Mouse (Mus musculus): ENCODE data around the gene Ppard. TPM values are rescaled to one million over a fixed set of nuclear protein-coding genes. Genes with fewer than 3 reads are reported as not detected.

Gene Ppard
- polyA plus RNA-seq, 1 experiment from 2014 or later, result 2.8 TPM

DNA sequence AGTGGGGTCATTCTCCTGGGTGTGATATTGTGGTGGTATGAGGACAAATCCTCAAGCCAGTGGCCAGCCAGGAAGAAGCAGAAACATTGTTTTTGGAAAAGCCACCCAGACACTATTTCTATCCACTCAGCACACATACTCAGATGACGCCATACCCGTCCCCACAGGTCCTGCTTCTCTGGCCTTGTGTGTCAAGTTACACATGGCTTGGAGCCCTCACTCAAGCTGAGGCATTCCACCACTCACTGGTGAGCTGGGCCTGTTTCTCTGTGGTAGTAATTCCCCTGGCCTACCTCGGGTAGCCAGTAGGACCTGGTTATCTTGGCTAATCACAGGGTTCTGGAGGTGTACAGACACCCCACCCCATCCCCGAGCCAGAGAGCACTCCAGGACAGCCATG is 61.2 kb downstream of the Ppard start:
- DNase-seq, result no peak
- peaks cover 6% of the 10 kb centered on the region; the same call in 1 of the 2 replicates for H3K36me3 ChIP-seq (ENCODE audit: insufficient read depth)
- H3K4me3 ChIP-seq (ENCODE audit: low read depth, low read length), result no peak overlapping the region
- 58% methylated on average over 4 of the region's 4 CpGs for WGBS
- no peak overlapping the region for H3K4me2 ChIP-seq
- H3K9me3 ChIP-seq (ENCODE audit: low read depth, low read length), result no peaks in the 10 kb centered on the region
- H3K27ac ChIP-seq (ENCODE audit: low read depth), result no peak overlapping the region
- TF ChIP-seq CTCF (IDR thresholded peaks at IDR 0.05; ENCODE audit: low read depth), result no peak
- H3K4me1 ChIP-seq (ENCODE audit: insufficient read depth), result peaks cover 6% of the 10 kb centered on the region
- no peak for ATAC-seq (ENCODE audit: insufficient read depth)
- H3K9ac ChIP-seq, result no peak overlapping the region
- H3K27me3 ChIP-seq (ENCODE audit: insufficient read depth, low read length), result no peaks in the 10 kb centered on the region

DNA sequence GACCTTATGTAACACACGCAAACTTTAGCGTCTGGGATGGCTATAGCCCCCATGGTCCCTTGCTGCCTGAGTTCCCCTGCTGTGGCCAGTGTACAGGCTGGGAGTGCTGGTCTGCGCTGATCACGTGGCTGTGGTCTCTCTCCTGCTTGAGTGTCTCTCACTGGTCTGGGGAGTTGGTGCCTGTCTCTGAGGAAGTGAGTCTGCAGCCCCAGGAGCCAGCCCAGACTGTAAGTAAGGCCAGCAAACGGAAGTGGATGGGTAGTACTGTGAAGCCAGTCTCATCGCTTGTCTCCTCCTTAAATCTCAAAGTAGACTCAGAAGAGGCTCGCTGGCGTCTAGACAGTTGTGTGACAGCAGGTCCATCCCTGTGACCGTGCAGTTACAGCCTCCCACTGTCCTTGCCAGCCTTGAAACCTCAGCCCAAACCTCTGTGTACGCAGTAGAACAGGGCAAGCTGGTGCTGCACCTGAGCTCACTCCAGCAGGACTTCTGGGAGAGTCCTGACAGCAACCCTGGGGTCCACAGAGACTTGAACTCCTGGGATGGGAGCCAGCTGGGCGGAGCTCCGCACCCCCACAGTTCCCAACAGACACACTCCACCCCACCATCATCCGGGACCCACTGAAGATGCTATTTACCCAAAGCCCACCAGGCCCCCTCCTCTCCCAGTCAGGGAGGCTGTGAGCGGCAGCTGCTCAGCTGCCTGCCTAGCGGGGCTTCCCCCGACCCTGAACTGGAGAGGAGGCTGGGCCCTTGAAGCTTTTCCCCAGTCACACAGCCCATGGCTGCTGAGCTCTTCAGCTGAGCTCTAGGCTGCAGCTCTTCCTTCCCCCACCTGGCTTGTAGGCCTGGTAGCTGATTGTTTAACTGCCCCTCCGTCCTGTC is 62.2 kb downstream of the Ppard start:
- no peak for TF ChIP-seq CTCF (IDR thresholded peaks at IDR 0.05; ENCODE audit: low read depth)
- peaks cover 6% of the 10 kb centered on the region for H3K4me1 ChIP-seq (ENCODE audit: insufficient read depth)
- no peak overlapping the region for H3K4me3 ChIP-seq (ENCODE audit: low read depth, low read length)
- H3K9me3 ChIP-seq (ENCODE audit: low read depth, low read length), result no peaks in the 10 kb centered on the region
- no peak for DNase-seq
- peaks cover 10% of the 10 kb centered on the region; the same call in 1 of the 2 replicates for H3K36me3 ChIP-seq (ENCODE audit: insufficient read depth)
- WGBS, result 50% methylated on average over 17 of the region's 17 CpGs
- H3K9ac ChIP-seq, result 0 out of 2 replicates have a peak overlapping the region, but pooled peaks have one; percentile 18
- H3K4me2 ChIP-seq, result no peak overlapping the region
- ATAC-seq (ENCODE audit: insufficient read depth), result peak; percentile 23; the same call in 1 of the 2 replicates
- H3K27ac ChIP-seq (ENCODE audit: low read depth), result peak overlapping the region; percentile 24; the same call in 1 of the 2 replicates
- H3K27me3 ChIP-seq (ENCODE audit: insufficient read depth, low read length), result no peaks in the 10 kb centered on the region

DNA sequence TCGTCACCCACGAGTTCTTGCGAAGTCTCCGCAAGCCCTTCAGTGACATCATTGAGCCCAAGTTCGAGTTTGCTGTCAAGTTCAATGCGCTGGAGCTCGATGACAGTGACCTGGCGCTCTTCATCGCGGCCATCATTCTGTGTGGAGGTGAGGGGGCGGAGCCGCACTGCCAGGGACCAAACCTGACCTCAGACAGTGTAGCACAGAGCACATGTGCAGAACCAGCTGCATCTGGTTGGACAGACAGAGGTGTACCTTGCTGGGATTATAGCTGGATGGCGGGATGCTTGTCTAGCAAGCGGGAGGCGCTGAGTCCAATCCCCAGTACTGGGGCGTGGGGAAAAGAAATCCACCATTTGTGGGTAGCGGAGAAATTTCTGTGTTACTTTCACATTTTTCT is 66.4 kb downstream of the Ppard start:
- no peak overlapping the region for H3K4me2 ChIP-seq
- no peak overlapping the region for H3K4me3 ChIP-seq (ENCODE audit: low read depth, low read length)
- TF ChIP-seq CTCF (IDR thresholded peaks at IDR 0.05; ENCODE audit: low read depth), result no peak
- no peaks in the 10 kb centered on the region; the same call in 1 of the 2 replicates for H3K4me1 ChIP-seq (ENCODE audit: insufficient read depth)
- DNase-seq, result no peak
- H3K36me3 ChIP-seq (ENCODE audit: insufficient read depth), result peaks cover 10% of the 10 kb centered on the region; the same call in 1 of the 2 replicates
- H3K27me3 ChIP-seq (ENCODE audit: insufficient read depth, low read length), result no peaks in the 10 kb centered on the region
- no peak overlapping the region for H3K9ac ChIP-seq
- no peaks in the 10 kb centered on the region for H3K9me3 ChIP-seq (ENCODE audit: low read depth, low read length)
- 94% methylated on average over 17 of the region's 17 CpGs for WGBS
- no peak overlapping the region for H3K27ac ChIP-seq (ENCODE audit: low read depth)
- no peak for ATAC-seq (ENCODE audit: insufficient read depth)

DNA sequence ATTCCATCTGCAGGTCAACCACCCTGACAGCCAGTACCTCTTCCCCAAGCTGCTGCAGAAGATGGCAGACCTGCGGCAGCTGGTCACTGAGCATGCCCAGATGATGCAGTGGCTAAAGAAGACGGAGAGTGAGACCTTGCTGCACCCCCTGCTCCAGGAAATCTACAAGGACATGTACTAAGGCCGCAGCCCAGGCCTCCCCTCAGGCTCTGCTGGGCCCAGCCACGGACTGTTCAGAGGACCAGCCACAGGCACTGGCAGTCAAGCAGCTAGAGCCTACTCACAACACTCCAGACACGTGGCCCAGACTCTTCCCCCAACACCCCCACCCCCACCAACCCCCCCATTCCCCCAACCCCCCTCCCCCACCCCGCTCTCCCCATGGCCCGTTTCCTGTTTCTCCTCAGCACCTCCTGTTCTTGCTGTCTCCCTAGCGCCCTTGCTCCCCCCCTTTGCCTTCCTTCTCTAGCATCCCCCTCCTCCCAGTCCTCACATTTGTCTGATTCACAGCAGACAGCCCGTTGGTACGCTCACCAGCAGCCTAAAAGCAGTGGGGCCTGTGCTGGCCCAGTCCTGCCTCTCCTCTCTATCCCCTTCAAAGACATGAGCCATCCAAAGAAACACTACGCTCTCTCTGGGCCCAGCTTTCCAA is 67.3 kb downstream of the Ppard start:
- Histone ChIP-seq H3K9ac (peak overlapping the region; percentile 32; the same call in 1 of the 2 replicates), H3K9me3 (ENCODE audit: low read depth, low read length) (no peaks in the 10 kb centered on the region), H3K36me3 (ENCODE audit: insufficient read depth) (peaks cover 10% of the 10 kb centered on the region; the same call in 1 of the 2 replicates), H3K27me3 (ENCODE audit: insufficient read depth, low read length) (no peaks in the 10 kb centered on the region), H3K4me3 (ENCODE audit: low read depth, low read length) (no peak overlapping the region), H3K27ac (ENCODE audit: low read depth) (peak overlapping the region; percentile 75), H3K4me1 (ENCODE audit: insufficient read depth) (no peaks in the 10 kb centered on the region; the same call in 1 of the 2 replicates), H3K4me2 (no peak overlapping the region)
- no peak for TF ChIP-seq CTCF (IDR thresholded peaks at IDR 0.05; ENCODE audit: low read depth)
- ATAC-seq (ENCODE audit: insufficient read depth), result peak; percentile 53; the same call in 1 of the 2 replicates
- WGBS, result 22% methylated on average over 8 of the region's 11 CpGs
- DNase-seq, result peak; percentile 32

DNA sequence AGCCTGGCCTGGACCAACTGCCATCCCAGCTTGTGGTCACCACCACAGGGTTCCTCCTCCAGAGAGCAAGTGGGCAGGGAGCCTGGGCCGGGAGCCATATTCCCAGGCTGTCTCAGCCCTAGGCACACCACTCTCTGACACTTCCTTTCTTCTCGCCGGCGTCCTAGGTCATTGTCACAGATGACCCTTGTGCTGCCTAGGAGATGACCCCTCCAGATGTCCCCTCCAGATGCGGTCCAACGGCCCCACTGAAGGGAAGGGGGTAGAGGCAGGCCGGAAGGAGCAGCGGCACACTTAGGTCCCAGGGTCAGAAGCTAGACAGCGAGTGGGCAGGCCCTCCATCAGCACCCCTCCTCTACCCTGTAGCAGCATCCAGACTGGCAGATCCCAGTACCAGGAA is 67.8 kb downstream of the Ppard start:
- peak overlapping the region; percentile 75 for H3K27ac ChIP-seq (ENCODE audit: low read depth)
- H3K4me3 ChIP-seq (ENCODE audit: low read depth, low read length), result no peak overlapping the region
- peaks cover 10% of the 10 kb centered on the region; the same call in 1 of the 2 replicates for H3K36me3 ChIP-seq (ENCODE audit: insufficient read depth)
- H3K9ac ChIP-seq, result no peak overlapping the region
- 36% methylated on average over 9 of the region's 9 CpGs for WGBS
- no peak for TF ChIP-seq CTCF (IDR thresholded peaks at IDR 0.05; ENCODE audit: low read depth)
- no peaks in the 10 kb centered on the region for H3K9me3 ChIP-seq (ENCODE audit: low read depth, low read length)
- no peak overlapping the region for H3K4me2 ChIP-seq
- H3K4me1 ChIP-seq (ENCODE audit: insufficient read depth), result no peaks in the 10 kb centered on the region; the same call in 1 of the 2 replicates
- H3K27me3 ChIP-seq (ENCODE audit: insufficient read depth, low read length), result no peaks in the 10 kb centered on the region
- ATAC-seq (ENCODE audit: insufficient read depth) (peak; percentile 50; the same call in 1 of the 2 replicates), DNase-seq (peak; percentile 40)

DNA sequence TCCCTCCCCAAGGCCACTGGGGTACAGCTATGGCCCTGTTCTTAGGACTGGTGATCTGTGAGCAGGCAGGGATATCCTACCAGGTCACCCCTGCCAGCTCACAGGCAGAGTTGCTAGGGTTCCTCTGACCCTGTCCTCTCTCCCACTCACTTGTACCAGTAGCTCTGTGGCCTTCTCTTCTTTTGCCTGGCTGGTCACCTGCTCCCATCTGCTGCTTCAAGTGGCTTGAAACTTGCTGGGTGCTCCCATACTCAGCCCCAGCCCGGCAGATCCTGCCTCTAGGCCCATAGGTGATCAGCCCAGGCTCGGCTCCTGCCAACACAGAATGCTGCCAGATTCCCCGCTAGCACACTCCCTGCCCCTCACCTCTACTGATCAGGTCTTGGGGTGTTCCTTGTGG is 68.3 kb downstream of the Ppard start:
- Histone ChIP-seq H3K4me1 (ENCODE audit: insufficient read depth) (no peaks in the 10 kb centered on the region), H3K27me3 (ENCODE audit: insufficient read depth, low read length) (no peaks in the 10 kb centered on the region), H3K27ac (ENCODE audit: low read depth) (no peak overlapping the region), H3K9ac (no peak overlapping the region), H3K4me2 (no peak overlapping the region), H3K9me3 (ENCODE audit: low read depth, low read length) (no peaks in the 10 kb centered on the region), H3K4me3 (ENCODE audit: low read depth, low read length) (no peak overlapping the region), H3K36me3 (ENCODE audit: insufficient read depth) (peaks cover 10% of the 10 kb centered on the region; the same call in 1 of the 2 replicates)
- DNase-seq (no peak), ATAC-seq (ENCODE audit: insufficient read depth) (no peak)
- 50% methylated on average over 3 of the region's 3 CpGs for WGBS
- TF ChIP-seq CTCF (IDR thresholded peaks at IDR 0.05; ENCODE audit: low read depth), result no peak

DNA sequence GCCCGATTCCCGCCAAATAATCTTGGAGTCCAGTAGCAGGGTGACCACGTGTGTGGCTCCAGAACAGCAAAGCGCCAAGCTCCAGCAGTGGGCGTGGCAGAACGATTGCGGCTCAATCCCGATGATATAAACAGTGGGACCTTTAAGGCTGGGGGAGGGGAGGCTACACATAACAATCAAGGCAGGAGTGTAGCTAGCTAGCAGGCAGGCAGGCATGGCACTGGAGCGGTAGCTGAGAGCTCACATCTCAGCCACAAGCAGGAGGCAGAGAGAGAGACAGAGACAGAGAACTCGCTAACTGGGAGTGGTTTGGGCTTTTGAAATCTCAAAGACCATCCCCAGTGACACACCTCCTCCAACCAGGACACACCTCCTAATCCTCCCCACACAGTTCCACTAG is 72.7 kb downstream of the Ppard start:
- no peak for TF ChIP-seq CTCF (IDR thresholded peaks at IDR 0.05; ENCODE audit: low read depth)
- Histone ChIP-seq H3K27me3 (ENCODE audit: insufficient read depth, low read length) (no peaks in the 10 kb centered on the region), H3K27ac (ENCODE audit: low read depth) (no peak overlapping the region), H3K4me2 (no peak overlapping the region), H3K4me1 (ENCODE audit: insufficient read depth) (no peaks in the 10 kb centered on the region), H3K9me3 (ENCODE audit: low read depth, low read length) (no peaks in the 10 kb centered on the region), H3K4me3 (ENCODE audit: low read depth, low read length) (no peak overlapping the region), H3K36me3 (ENCODE audit: insufficient read depth) (no peaks in the 10 kb centered on the region), H3K9ac (no peak overlapping the region)
- ATAC-seq (ENCODE audit: insufficient read depth) (no peak), DNase-seq (peak; percentile 47)
- WGBS, result 44% methylated on average over 10 of the region's 10 CpGs

Data from lung, embryonic 14.5 days (tissue).